Mouse (Mus musculus) intestine, postnatal 0 days (tissue): ENCODE results near the gene Rnf166. TPM values are rescaled to one million over a fixed set of nuclear protein-coding genes. Genes with fewer than 3 reads are reported as not detected.

Experiments
- ATAC-seq: fragments of 200-750 bp; cut with Nextera tagmentation; 2 replicates; pipeline ENCODE4 v1.8.0; 2017; ENCODE audit warnings: mild to moderate bottlenecking, moderate TSS enrichment, moderate library complexity
- H3K27ac ChIP-seq: fragments of 300-500 bp; sonication (generic); 2 replicates; pipeline ENCODE4 v1.5.1; 2014; ENCODE audit warnings: mild to moderate bottlenecking, low read depth, low read length, moderate library complexity
- H3K27me3 ChIP-seq: fragments of 300-500 bp; sonication (generic); replicated peaks from 2 replicates; pipeline ENCODE4 v1.6.1; 2014; ENCODE audit warnings: low read length, mixed read lengths; ENCODE audit not compliant: control insufficient read depth, insufficient read depth
- H3K36me3 ChIP-seq: fragments of 300-500 bp; sonication (generic); 2 replicates; pipeline ENCODE4 v1.6.1; 2014; ENCODE audit warnings: mild to moderate bottlenecking, moderate library complexity; ENCODE audit not compliant: control insufficient read depth, insufficient read depth
- H3K4me1 ChIP-seq: fragments of 300-500 bp; sonication (generic); replicated peaks from 2 replicates; pipeline ENCODE4 v1.6.1; 2014; ENCODE audit warnings: antibody characterized with exemption, low read length, mixed read lengths; ENCODE audit not compliant: control insufficient read depth, insufficient read depth
- H3K4me2 ChIP-seq: fragments of 300-500 bp; sonication (generic); replicated peaks from 2 replicates; pipeline ENCODE4 v1.6.1; 2014; ENCODE audit warnings: low read depth, mild to moderate bottlenecking, moderate library complexity
- H3K4me3 ChIP-seq: fragments of 300-500 bp; sonication (generic); 2 replicates; pipeline ENCODE4 v1.5.1; 2014; ENCODE audit warnings: low read depth, low read length
- H3K9ac ChIP-seq: fragments of 300-500 bp; sonication (generic); 2 replicates; pipeline ENCODE4 v1.6.1; 2014; ENCODE audit warnings: mild to moderate bottlenecking, low read depth, low read length
- H3K9me3 ChIP-seq: fragments of 300-500 bp; sonication (generic); 2 replicates; pipeline ENCODE4 v1.6.1; 2016; ENCODE audit warnings: mixed run types; ENCODE audit not compliant: control insufficient read depth
- CTCF ChIP-seq: sonication (generic); IDR thresholded peaks from 2 replicates; pipeline ENCODE4 v1.5.1; 2016; ENCODE audit warnings: low read depth, mild to moderate bottlenecking, control low read depth, antibody characterized with exemption, moderate library complexity
- WGBS: fragments of 180-500 bp; shearing (Covaris S2); extraction: QIAGEN DNeasy Blood & Tissue Kit; methylation state at CpG from one replicate; pipeline ENCODE4 v1.1.7; 2014; 5-methylcytosine and 5-hydroxymethylcytosine counted together
- polyA plus RNA-seq: library from polyadenylated mRNA; unstranded; fragments of >200 nt; fragmentation: Nextera tagmentation; extraction: Ambion mirVana; gene quantifications from 2 replicates; pipeline ENCODE4 v1.2.1, GENCODE M21; 2015

Gene Rnf166
- polyA plus RNA-seq, 1 experiment from 2014 or later, result 22.8 TPM

- peak; percentile 64 for ATAC-seq
- H3K4me2 ChIP-seq, result peak overlapping the region; percentile 99
- TF ChIP-seq CTCF, result no peak
- H3K27me3 ChIP-seq, result no peaks in the 10 kb centered on the region
- H3K27ac ChIP-seq, result peak overlapping the region; percentile 93
- 2% methylated on average over 19 of the region's 19 CpGs for WGBS
- H3K4me1 ChIP-seq, result peaks cover 3% of the 10 kb centered on the region; the same call in 1 of the 2 replicates
- H3K9me3 ChIP-seq, result no peaks in the 10 kb centered on the region
- H3K4me3 ChIP-seq, result peak overlapping the region; percentile 58
- peaks cover 10% of the 10 kb centered on the region; the same call in 1 of the 2 replicates for H3K36me3 ChIP-seq
- peak overlapping the region; percentile 64 for H3K9ac ChIP-seq
These were observed 31.7 kb downstream of the Rnf166 start for GRCm38 (mm10) chr8:122444058-122444748.

GRCm38 (mm10) chr8:122443262-122444006 lies 32.4 kb downstream of the Rnf166 start, which contains the start of gene Mvd:
Gene Mvd, minus strand, starts transcription at chr8:122443422.
- Histone ChIP-seq H3K4me1 (peaks cover 3% of the 10 kb centered on the region; the same call in 1 of the 2 replicates), H3K9me3 (no peaks in the 10 kb centered on the region), H3K27me3 (no peaks in the 10 kb centered on the region), H3K4me2 (peak within 1 kb of the TSS; percentile 99), H3K9ac (peak within 1 kb of the TSS; percentile 64), H3K27ac (peak within 1 kb of the TSS; percentile 93), H3K36me3 (peaks cover 14% of the 10 kb centered on the region), H3K4me3 (peak within 1 kb of the TSS; percentile 58)
- peak; percentile 69 for TF ChIP-seq CTCF
- ATAC-seq, result peak; percentile 97
- under 1% methylated on average over 47 of the region's 47 CpGs for WGBS

GRCm38 (mm10) chr8:122442781-122443180 lies 33.1 kb downstream of the Rnf166 start:
- no peaks in the 10 kb centered on the region for H3K27me3 ChIP-seq
- peak overlapping the region; percentile 58 for H3K4me3 ChIP-seq
- no peak for TF ChIP-seq CTCF
- peak overlapping the region; percentile 47 for H3K27ac ChIP-seq
- peak overlapping the region; percentile 54 for H3K9ac ChIP-seq
- H3K9me3 ChIP-seq, result no peaks in the 10 kb centered on the region
- ATAC-seq, result no peak; the same call in 1 of the 2 replicates
- under 1% methylated on average over 12 of the region's 12 CpGs for WGBS
- peak overlapping the region; percentile 99 for H3K4me2 ChIP-seq
- H3K36me3 ChIP-seq, result peaks cover 17% of the 10 kb centered on the region
- peaks cover 3% of the 10 kb centered on the region; the same call in 1 of the 2 replicates for H3K4me1 ChIP-seq

- no peak overlapping the region; the same call in 1 of the 2 replicates for H3K27ac ChIP-seq
- no peak for TF ChIP-seq CTCF
These were observed 33.5 kb downstream of the Rnf166 start for GRCm38 (mm10) chr8:122442356-122442755.

GRCm38 (mm10) chr8:122441326-122441725 lies 34.5 kb downstream of the Rnf166 start:
- no peak for ATAC-seq
- peaks cover 3% of the 10 kb centered on the region; the same call in 1 of the 2 replicates for H3K4me1 ChIP-seq
- no peak overlapping the region for H3K4me3 ChIP-seq
- H3K9ac ChIP-seq, result no peak overlapping the region
- TF ChIP-seq CTCF, result no peak
- H3K36me3 ChIP-seq, result peaks cover 28% of the 10 kb centered on the region
- H3K27ac ChIP-seq, result no peak overlapping the region
- no peaks in the 10 kb centered on the region for H3K27me3 ChIP-seq
- H3K9me3 ChIP-seq, result no peaks in the 10 kb centered on the region
- WGBS, result 84% methylated on average over 1 of the region's 1 CpGs
- no peak overlapping the region for H3K4me2 ChIP-seq

More at GRCm38 (mm10) chr8:122442356-122442755, 33.5 kb downstream of the Rnf166 start:
- no peak for ATAC-seq
- WGBS, result 17% methylated on average over 7 of the region's 7 CpGs
- peak overlapping the region; percentile 54 for H3K9ac ChIP-seq
- H3K9me3 ChIP-seq, result no peaks in the 10 kb centered on the region
- peak overlapping the region; percentile 99 for H3K4me2 ChIP-seq
- H3K27me3 ChIP-seq, result no peaks in the 10 kb centered on the region
- peaks cover 3% of the 10 kb centered on the region; the same call in 1 of the 2 replicates for H3K4me1 ChIP-seq
- peak overlapping the region; percentile 58 for H3K4me3 ChIP-seq
- peaks cover 19% of the 10 kb centered on the region for H3K36me3 ChIP-seq

GRCm38 (mm10) chr8:122439336-122439735 lies 36.5 kb downstream of the Rnf166 start:
- WGBS, result 95% methylated on average over 16 of the region's 16 CpGs
- Histone ChIP-seq H3K4me3 (no peak overlapping the region), H3K36me3 (peaks cover 34% of the 10 kb centered on the region), H3K9ac (no peak overlapping the region), H3K27ac (no peak overlapping the region), H3K9me3 (no peaks in the 10 kb centered on the region), H3K4me2 (no peak overlapping the region), H3K4me1 (no peaks in the 10 kb centered on the region), H3K27me3 (no peaks in the 10 kb centered on the region)
- no peak for ATAC-seq
- TF ChIP-seq CTCF, result no peak
